Mouse (Mus musculus) myocyte (in vitro differentiated cells): ENCODE measurements at regions not wholly inside any gene's neighbourhood (a gene's known extent, or its start where the extent isn't known, plus 50 kb on each side); places are given as distances from the start of the nearest gene placed in this dataset.

Experiments
- CEBPB ChIP-seq: IDR thresholded peaks from 2 replicates; pipeline ENCODE4 v1.6.1; 2011; ENCODE audit warnings: mild to moderate bottlenecking, moderate library complexity; ENCODE audit not compliant: poor library complexity, insufficient read depth, severe bottlenecking
- POLR2A ChIP-seq: IDR thresholded peaks from one replicate; pipeline ENCODE4 v1.6.1; 2011; ENCODE audit warnings: low read depth, mild to moderate bottlenecking, control low read depth, moderate library complexity; ENCODE audit not compliant: insufficient read length
- POLR2AphosphoS2 ChIP-seq: IDR thresholded peaks from one replicate; pipeline ENCODE4 v1.6.1; 2011; ENCODE audit warnings: low read depth, control low read depth; ENCODE audit not compliant: insufficient read length

DNA sequence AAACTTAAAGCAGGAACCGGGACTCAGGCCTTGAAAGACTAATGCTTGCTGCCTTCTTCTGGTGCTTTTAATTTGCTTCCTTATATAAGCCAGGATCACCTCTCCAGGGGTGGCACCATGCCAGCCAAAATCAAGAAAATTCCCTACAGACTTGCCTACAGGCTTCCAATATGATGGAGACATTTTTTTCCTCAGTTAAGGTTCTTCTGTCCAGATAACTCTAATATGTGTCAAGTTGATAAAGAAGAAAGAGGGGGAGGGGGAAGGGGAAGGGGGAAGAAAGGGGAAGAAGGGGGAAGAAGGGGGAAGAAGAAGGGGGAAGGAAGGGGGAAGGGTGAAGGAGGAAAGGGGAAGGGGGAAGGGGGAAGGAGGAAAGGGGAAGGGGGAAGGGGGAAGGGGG is 74.3 kb upstream of the Akap6 start:
- TF ChIP-seq POLR2A = no peak
- no peak for TF ChIP-seq POLR2AphosphoS2
- no peak for TF ChIP-seq CEBPB
